Mouse (Mus musculus) Muller cell, postnatal 12 days (primary cell): ENCODE data around the gene Lmbr1l.

Experiments used
- DNase-seq: peaks from one replicate; pipeline ENCODE4 v3.0.0-alpha.2; 2015; ENCODE audit errors: inconsistent ontology term

The Lmbr1l gene

DNA sequence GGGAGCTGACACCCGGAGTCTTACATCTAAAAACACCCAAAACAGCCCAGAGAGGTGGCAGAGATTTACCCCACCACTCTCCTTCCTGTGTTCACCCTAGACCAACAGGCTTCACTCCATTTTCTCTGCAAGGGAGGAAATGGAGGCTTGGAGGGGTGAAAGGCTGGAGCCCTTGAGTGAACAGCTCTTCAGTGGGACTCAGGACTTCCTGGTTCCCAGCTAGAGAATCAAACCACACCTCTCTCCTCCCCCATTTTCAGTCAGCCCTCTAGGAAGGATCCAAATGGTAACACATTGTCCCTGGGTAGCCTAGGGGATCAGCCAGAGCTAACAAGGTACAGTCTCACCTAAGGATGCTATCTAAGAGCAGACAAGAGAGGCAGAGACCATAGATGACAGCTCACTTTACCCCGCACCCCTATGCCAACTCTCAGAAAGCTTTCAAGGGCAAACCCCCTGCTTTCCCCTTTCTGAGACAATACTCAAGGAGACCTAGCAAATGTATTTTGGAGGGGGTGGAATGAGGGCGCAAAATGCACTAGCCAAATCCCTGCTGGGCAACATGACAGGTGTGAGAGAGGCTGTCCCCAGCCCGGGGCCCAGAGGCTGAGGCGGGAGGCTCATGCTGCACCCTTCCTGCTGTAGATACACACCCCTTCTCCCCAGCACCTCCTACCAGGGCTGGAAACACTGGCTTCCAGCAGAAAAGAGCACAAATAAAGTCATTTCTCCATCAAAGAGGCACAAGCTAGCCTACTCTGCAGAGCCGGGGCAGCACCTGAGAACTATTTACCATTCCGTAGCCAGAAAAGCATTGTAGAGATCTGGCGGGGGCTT is 48.5 kb downstream of the Lmbr1l start:
- no peak for DNase-seq

DNA sequence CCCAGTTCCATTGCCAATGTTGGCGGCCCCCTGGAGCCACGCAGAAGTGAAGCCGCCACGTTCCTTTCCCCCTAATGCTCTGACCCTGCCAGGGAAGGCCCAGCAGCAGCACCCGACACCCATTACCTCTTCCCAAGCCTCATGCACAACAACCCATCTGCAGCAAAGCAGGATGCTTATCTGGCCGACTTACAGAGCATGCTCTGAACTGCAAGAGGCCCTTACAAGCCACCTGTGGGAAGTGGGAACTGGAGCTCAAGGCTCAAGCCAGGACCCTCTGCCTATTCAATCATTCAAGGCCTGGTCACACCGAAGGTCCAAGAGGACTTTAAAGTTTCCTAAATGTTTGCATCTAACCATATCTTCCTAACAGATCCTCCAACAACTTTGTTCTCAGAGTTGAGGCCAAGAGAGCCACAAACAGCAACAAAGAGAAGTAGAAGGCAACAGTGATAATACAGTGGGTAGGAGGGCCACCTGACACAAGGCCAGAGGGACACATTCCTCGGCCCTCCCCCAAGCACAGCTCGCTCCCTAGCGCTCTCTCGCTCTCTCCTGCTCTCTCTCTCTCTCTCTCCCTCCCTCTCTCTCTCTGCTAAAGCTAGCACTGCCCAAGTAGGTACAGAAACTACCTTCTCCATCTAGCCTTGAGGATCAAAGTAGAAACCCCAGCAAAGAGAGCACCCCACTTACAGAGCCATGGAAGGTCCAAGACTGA is 49.5 kb downstream of the Lmbr1l start:
- DNase-seq = peak; percentile 30

DNA sequence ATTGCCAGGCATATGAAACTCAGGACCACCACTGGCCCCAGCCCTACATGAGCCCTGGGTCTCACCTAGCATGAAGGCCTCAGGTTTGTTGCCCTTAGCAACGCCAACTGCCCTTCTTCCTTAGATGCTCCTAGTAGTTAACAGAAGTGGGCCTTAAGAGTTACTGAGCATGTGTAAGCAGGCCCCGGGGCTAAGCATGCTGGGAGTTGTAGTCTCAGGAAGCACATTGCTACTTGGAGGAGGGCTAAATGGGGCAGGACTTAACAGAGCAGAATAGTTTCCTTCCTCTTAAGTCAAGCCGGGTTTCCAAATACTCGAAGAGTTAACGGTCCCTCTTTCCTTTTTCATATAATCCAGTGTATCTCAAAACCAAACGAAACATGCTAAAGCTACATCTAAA is 50.7 kb downstream of the Lmbr1l start:
- DNase-seq = peak; percentile 31

DNA sequence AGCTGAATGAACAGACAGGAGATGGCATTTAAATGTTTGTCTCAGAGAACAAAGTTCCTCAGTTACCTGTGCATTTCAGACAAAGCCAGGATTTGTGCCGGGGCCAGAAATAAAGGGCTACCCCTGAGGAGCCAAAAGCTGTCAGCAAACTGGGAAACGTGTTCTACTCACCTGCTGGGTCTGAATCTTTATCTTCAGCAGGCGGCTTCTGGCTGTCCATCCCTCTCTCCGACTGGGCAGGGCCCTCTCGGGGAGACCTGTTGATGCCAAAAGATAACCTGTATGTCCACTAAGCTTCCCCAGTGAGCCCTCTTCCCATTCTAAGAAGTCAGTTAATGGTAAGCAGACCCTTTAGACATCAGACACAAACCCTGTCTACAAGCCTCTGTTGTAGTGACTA is 51.5 kb downstream of the Lmbr1l start:
- DNase-seq = no peak

DNA sequence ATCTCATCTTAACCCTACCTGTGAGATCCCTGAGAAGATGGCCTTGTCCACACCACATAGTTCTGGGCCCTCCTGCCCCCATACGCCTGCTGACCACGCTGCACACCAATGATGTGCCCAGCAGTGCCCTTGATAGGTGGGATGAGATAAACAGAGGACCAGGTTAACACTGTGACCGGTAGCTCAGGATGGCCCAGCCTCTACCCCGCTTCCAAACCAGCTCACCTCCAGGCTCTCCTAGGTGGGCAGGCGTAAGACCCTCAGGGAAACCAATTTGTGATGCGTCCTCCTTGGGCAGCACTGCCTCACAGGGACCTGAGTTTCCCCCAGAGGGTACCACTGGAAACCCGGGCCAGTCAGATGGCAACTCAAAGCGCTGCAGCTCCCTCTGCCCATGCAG is 52.3 kb downstream of the Lmbr1l start:
- DNase-seq = no peak

DNA sequence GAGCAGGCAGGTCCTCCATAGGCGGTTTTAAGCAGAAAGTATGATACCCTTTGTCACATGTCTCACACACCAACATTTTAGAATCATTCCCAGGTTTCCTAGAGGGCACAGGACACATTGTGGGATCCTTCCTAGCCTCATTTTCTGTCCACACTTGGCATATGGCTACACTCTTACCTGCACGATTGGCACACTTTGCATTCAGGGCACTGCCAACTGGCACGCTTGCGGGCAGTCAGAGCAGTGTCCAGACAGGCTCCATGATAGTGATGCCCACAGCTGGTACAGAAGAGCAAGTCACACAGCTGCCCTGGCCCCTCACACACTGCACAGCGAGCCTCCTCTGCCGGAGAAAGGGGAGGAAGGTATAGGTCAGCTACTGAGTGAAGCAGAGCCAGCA is 53.1 kb downstream of the Lmbr1l start:
- no peak for DNase-seq

DNA sequence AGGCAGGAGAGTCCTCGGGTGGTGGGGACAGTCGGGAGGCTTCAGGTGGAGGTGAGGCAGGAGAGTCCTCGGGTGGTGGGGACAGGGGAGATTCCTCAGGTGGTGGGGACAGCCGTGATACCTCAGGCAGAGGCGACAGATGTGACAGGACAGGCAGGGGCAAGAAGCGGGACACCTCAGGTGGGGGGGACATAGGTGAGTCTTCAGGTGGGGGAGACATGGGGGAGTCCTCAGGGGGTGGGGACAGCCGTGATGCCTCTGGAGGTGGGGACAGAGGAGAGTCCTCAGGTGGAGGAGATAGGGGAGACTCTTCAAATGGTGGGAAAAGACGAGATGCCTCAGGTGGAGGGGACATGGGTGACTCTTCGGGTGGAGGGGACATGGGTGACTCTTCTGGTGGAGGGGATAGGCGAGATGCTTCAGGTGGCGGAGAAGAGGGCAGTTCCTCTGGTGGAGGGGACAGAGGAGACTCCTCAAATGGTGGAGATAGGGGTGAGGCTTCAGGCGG is 54.5 kb downstream of the Lmbr1l start:
- no peak for DNase-seq

DNA sequence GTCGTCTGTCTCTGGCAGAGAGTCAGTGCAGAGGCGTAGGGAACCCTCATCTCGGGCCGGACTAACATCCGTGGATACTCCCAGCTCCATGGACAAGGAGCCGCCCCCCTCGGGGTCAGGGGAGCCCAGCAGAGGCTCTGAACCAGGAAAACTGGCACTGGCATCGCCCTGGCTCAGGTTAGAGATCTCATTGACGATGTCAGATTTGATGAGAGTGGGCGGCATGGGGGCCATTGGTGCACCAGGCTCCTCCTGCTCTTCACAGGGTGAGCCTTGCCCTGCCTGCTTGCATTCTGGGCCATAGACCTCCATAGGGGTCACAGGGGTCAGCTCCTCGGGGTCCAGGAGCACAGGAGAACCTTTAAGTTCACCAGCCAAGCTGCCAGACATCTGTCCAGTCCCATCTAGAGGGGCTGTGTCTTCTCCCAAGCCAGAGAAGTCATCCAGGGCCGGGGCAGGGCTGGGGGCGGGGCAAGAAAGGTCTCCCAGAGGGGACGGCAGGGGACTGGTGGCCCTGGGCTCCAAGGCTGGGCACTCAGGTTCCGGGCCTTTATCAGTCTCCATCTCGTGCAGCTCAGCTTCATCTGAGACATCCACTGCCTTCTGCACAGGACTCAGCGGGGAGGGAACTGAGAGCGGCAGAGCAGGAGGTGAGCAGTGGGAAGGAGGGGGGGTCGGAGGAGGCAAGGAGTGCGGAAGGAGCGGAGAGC is 56.2 kb downstream of the Lmbr1l start:
- DNase-seq = no peak

DNA sequence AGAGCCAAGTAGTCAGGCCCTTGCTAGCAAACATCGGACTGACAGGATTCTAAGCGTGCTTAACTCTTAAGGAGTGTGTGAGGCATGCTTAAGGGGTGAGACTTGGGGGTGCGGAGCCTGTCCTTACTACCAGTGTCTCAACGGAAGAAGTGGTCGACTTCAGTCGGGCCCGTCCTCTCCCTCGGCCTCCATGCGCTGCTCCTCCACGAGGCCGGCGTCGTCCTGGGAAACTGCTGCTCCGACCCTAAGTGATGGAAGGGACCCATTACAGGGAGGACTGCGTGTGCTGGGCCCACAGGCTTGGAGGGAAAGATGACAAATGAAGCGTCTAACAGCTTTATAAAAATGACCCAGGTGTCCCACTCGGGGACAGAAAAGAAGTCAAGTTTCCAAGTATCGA is 57.1 kb downstream of the Lmbr1l start:
- DNase-seq = no peak

DNA sequence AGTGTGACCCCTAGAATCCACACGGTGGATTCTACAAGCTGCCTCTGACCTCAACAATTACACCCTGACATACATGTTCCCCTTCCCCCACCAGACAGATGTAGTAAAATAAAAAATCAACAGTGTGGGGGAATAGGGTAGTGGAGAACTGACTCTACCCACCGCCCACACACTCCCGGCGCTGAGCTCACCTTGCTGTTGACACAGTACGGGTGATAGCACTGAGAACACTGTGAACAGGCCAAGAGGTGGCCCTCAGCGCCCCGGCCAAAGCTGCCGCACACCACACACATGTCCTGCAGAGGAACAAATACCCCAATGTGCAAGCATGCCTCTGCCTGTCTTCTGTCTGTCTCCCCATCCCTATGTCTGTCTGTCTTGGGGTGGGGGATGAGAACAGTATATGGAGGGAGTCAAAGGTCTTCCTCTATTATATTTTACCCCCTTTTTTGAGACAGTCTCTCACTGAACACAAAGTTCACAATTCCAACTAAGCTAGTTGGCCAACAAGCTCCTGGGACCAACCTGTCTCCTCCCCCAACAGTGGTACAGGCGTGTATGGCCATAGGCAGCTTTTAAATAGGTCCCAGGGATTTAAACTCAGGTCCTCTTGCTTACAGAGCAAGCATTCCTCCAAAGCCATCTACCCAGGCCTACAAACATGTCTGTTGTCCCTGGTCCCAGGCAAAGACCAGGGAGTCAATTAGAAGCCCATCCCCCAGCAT is 58.5 kb downstream of the Lmbr1l start:
- no peak for DNase-seq

DNA sequence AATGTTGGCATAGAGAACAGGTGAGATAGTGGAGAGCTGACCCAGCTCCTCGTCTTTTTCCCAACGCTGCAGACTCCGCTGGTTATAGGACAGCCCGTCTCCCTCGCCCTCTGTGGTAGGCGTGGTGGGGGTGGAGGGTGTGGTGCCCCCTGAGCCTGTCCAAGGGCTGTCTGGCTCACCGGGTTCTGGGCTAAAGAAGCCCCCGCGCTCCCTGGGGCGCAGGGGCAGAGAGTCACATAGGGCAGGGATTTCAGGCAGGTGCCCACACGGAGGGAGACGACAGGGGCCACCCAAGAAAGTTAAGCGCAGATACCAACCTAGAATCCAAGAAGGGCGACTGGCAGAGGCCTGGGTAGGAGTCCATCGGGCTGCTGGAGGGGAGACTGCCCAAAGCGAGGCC is 63.8 kb downstream of the Lmbr1l start:
- DNase-seq = no peak
